Mouse (Mus musculus): ENCODE measurements around the gene Ap1m2. TPM values are rescaled to one million over a fixed set of nuclear protein-coding genes. Genes with fewer than 3 reads are reported as not detected.

Ap1m2 gene
- polyA plus RNA-seq, 1 experiment from 2014 or later = 2.1 TPM

GRCm38 (mm10) chr9:21251116-21251735 is 60.9 kb downstream of the Ap1m2 start:
- Histone ChIP-seq H3K4me1 (peaks cover 17% of the 10 kb centered on the region), H3K4me3 (no peak overlapping the region), H3K27ac (replicated peaks) (no peak overlapping the region), H3K36me3 (no peaks in the 10 kb centered on the region), H3K9me3 (no peaks in the 10 kb centered on the region), H3K4me2 (no peak overlapping the region), H3K9ac (no peak overlapping the region), H3K27me3 (replicated peaks) (peaks cover 72% of the 10 kb centered on the region)
- 57% methylated on average over 13 of the region's 13 CpGs for WGBS
- no peak for ATAC-seq (ENCODE audit: extremely low read depth, insufficient number of reproducible peaks, low FRiP score, low TSS enrichment)

- no peak for ATAC-seq (ENCODE audit: extremely low read depth, insufficient number of reproducible peaks, low FRiP score, low TSS enrichment)
- H3K9me3 ChIP-seq = no peaks in the 10 kb centered on the region
- no peak overlapping the region for H3K4me3 ChIP-seq
- no peak overlapping the region for H3K4me2 ChIP-seq
- no peak overlapping the region for H3K27ac ChIP-seq (replicated peaks)
- H3K4me1 ChIP-seq = peaks cover 17% of the 10 kb centered on the region
- peaks cover 79% of the 10 kb centered on the region for H3K27me3 ChIP-seq (replicated peaks)
- WGBS = 22% methylated on average over 2 of the region's 2 CpGs
- H3K36me3 ChIP-seq = no peaks in the 10 kb centered on the region
- no peak overlapping the region for H3K9ac ChIP-seq
These were observed 61.6 kb downstream of the Ap1m2 start for GRCm38 (mm10) chr9:21250509-21250908.

- no peak for ATAC-seq (ENCODE audit: extremely low read depth, insufficient number of reproducible peaks, low FRiP score, low TSS enrichment)
- no peaks in the 10 kb centered on the region for H3K9me3 ChIP-seq
- H3K9ac ChIP-seq = no peak overlapping the region
- H3K36me3 ChIP-seq = no peaks in the 10 kb centered on the region
- H3K27ac ChIP-seq (replicated peaks) = no peak overlapping the region
- no peak overlapping the region for H3K4me3 ChIP-seq
- H3K27me3 ChIP-seq (replicated peaks) = peaks cover 85% of the 10 kb centered on the region
- no peak overlapping the region for H3K4me2 ChIP-seq
- 19% methylated on average over 17 of the region's 17 CpGs for whole genome bisulfite sequencing
- H3K4me1 ChIP-seq = peaks cover 24% of the 10 kb centered on the region
These were observed 62.3 kb downstream of the Ap1m2 start for GRCm38 (mm10) chr9:21249629-21250508.

- Histone ChIP-seq H3K27ac (replicated peaks) (no peak within 1 kb of the TSS), H3K9me3 (no peaks in the 10 kb centered on the region), H3K36me3 (no peaks in the 10 kb centered on the region), H3K4me2 (peak within 1 kb of the TSS; percentile 69), H3K27me3 (replicated peaks) (peaks cover 99% of the 10 kb centered on the region), H3K4me3 (peak within 1 kb of the TSS; percentile 48), H3K4me1 (peaks cover 35% of the 10 kb centered on the region), H3K9ac (peak within 1 kb of the TSS; percentile 74)
- no peak for ATAC-seq (ENCODE audit: extremely low read depth, insufficient number of reproducible peaks, low FRiP score, low TSS enrichment)
- 2% methylated on average over 29 of the region's 30 CpGs for WGBS
These were observed 63.8 kb downstream of the Ap1m2 start, which contains the start of gene S1pr5 for GRCm38 (mm10) chr9:21248326-21248725. Gene S1pr5, minus strand, starts transcription at chr9:21248443.

- H3K9me3 ChIP-seq = peaks cover 5% of the 10 kb centered on the region; the same call in 1 of the 2 replicates
- H3K4me3 ChIP-seq = no peak overlapping the region
- no peaks in the 10 kb centered on the region for H3K36me3 ChIP-seq
- 88% methylated on average over 1 of the region's 1 CpGs for WGBS
- peaks cover 35% of the 10 kb centered on the region for H3K4me1 ChIP-seq
- no peak overlapping the region for H3K9ac ChIP-seq
- peaks cover 97% of the 10 kb centered on the region for H3K27me3 ChIP-seq (replicated peaks)
- no peak for ATAC-seq (ENCODE audit: extremely low read depth, insufficient number of reproducible peaks, low FRiP score, low TSS enrichment)
- no peak overlapping the region for H3K27ac ChIP-seq (replicated peaks)
- no peak overlapping the region for H3K4me2 ChIP-seq
These were observed 65.8 kb downstream of the Ap1m2 start for GRCm38 (mm10) chr9:21246342-21246741.

GRCm38 (mm10) chr9:21245113-21245487 is 67.0 kb downstream of the Ap1m2 start:
- Histone ChIP-seq H3K27me3 (replicated peaks) (peaks cover 84% of the 10 kb centered on the region), H3K27ac (replicated peaks) (no peak overlapping the region), H3K36me3 (no peaks in the 10 kb centered on the region), H3K4me1 (peaks cover 32% of the 10 kb centered on the region), H3K4me3 (peak overlapping the region; percentile 57), H3K9ac (peak overlapping the region; percentile 73), H3K9me3 (peaks cover 5% of the 10 kb centered on the region; the same call in 1 of the 2 replicates), H3K4me2 (peak overlapping the region; percentile 82)
- ATAC-seq (ENCODE audit: extremely low read depth, insufficient number of reproducible peaks, low FRiP score, low TSS enrichment) = no peak
- WGBS = 1% methylated on average over 16 of the region's 16 CpGs

- peak; percentile 42; the same call in 1 of the 2 replicates for ATAC-seq (ENCODE audit: extremely low read depth, insufficient number of reproducible peaks, low FRiP score, low TSS enrichment)
- H3K4me3 ChIP-seq = peak overlapping the region; percentile 57
- under 1% methylated on average over 72 of the region's 72 CpGs for WGBS
These were observed 67.6 kb downstream of the Ap1m2 start for GRCm38 (mm10) chr9:21244428-21245112.

More at GRCm38 (mm10) chr9:21244428-21245112, 67.6 kb downstream of the Ap1m2 start:
- Histone ChIP-seq H3K4me2 (peak overlapping the region; percentile 82), H3K9me3 (peaks cover 5% of the 10 kb centered on the region; the same call in 1 of the 2 replicates), H3K27me3 (replicated peaks) (peaks cover 79% of the 10 kb centered on the region), H3K27ac (replicated peaks) (no peak overlapping the region), H3K4me1 (peaks cover 29% of the 10 kb centered on the region), H3K9ac (peak overlapping the region; percentile 73), H3K36me3 (no peaks in the 10 kb centered on the region)

Other genes with a start within 250 kb of the Ap1m2 start
- 0.51 and 0.87 TPM in 2 replicates for gene Zglp1, start 245.2 kb downstream of the Ap1m2 start, polyA plus RNA-seq (2015; fragmentation: Nextera tagmentation; extraction: Ambion mirVana)
- 0.36 and 0.55 TPM in 2 replicates for gene Gm49373, start 239.2 kb downstream of the Ap1m2 start, polyA plus RNA-seq (2015; fragmentation: Nextera tagmentation; extraction: Ambion mirVana)
- 51.1 and 53.4 TPM in 2 replicates for gene Fdx1l, start 238.7 kb downstream of the Ap1m2 start, polyA plus RNA-seq (2015; fragmentation: Nextera tagmentation; extraction: Ambion mirVana)
- gene Gm38431, start 220.3 kb downstream of the Ap1m2 start, polyA plus RNA-seq (2015; fragmentation: Nextera tagmentation; extraction: Ambion mirVana) = 1.6 and 1.7 TPM in 2 replicates
- 45.2 and 47.3 TPM in 2 replicates for gene Raver1, start 220.3 kb downstream of the Ap1m2 start, polyA plus RNA-seq (2015; fragmentation: Nextera tagmentation; extraction: Ambion mirVana)
- 13.7 and 14.0 TPM in 2 replicates for gene Tyk2, start 181.1 kb downstream of the Ap1m2 start, polyA plus RNA-seq (2015; fragmentation: Nextera tagmentation; extraction: Ambion mirVana)
- 222 and 230 TPM in 2 replicates for gene Cdc37, start 162.4 kb downstream of the Ap1m2 start, polyA plus RNA-seq (2015; fragmentation: Nextera tagmentation; extraction: Ambion mirVana)
- 9.5 and 11.3 TPM in 2 replicates for gene Pde4a, start 146.6 kb downstream of the Ap1m2 start, polyA plus RNA-seq (2015; fragmentation: Nextera tagmentation; extraction: Ambion mirVana)
- gene Keap1, start 73.0 kb downstream of the Ap1m2 start, polyA plus RNA-seq (2015; fragmentation: Nextera tagmentation; extraction: Ambion mirVana) = 51.1 and 52.7 TPM in 2 replicates
- gene S1pr5, start 63.9 kb downstream of the Ap1m2 start, polyA plus RNA-seq (2015; fragmentation: Nextera tagmentation; extraction: Ambion mirVana) = 0.07 and 0.11 TPM in 2 replicates
- gene Atg4d, start 47.0 kb downstream of the Ap1m2 start, polyA plus RNA-seq (2015; fragmentation: Nextera tagmentation; extraction: Ambion mirVana) = 41.6 and 51.4 TPM in 2 replicates
- 12.7 and 13.2 TPM in 2 replicates for gene Kri1, start 24.4 kb downstream of the Ap1m2 start, polyA plus RNA-seq (2015; fragmentation: Nextera tagmentation; extraction: Ambion mirVana)
- 80.4 and 101 TPM in 2 replicates for gene Cdkn2d, start 20.9 kb downstream of the Ap1m2 start, polyA plus RNA-seq (2015; fragmentation: Nextera tagmentation; extraction: Ambion mirVana)
- gene Slc44a2, start 8.4 kb upstream of the Ap1m2 start, polyA plus RNA-seq (2015; fragmentation: Nextera tagmentation; extraction: Ambion mirVana) = 56.9 and 60.3 TPM in 2 replicates
- gene Ilf3, start 55.5 kb upstream of the Ap1m2 start, polyA plus RNA-seq (2015; fragmentation: Nextera tagmentation; extraction: Ambion mirVana) = 115 and 120 TPM in 2 replicates
- gene Qtrt1, start 99.5 kb upstream of the Ap1m2 start, polyA plus RNA-seq (2015; fragmentation: Nextera tagmentation; extraction: Ambion mirVana) = 27.6 and 28.6 TPM in 2 replicates
- 66.8 and 67.6 TPM in 2 replicates for gene Dnm2, start 112.6 kb upstream of the Ap1m2 start, polyA plus RNA-seq (2015; fragmentation: Nextera tagmentation; extraction: Ambion mirVana)
- 88.9 and 103 TPM in 2 replicates for gene Tmed1, start 197.9 kb upstream of the Ap1m2 start, polyA plus RNA-seq (2015; fragmentation: Nextera tagmentation; extraction: Ambion mirVana)
- 2.1 and 2.6 TPM in 2 replicates for gene AB124611, start 213.8 kb upstream of the Ap1m2 start, polyA plus RNA-seq (2015; fragmentation: Nextera tagmentation; extraction: Ambion mirVana)
- gene Carm1, start 234.6 kb upstream of the Ap1m2 start, polyA plus RNA-seq (2015; fragmentation: Nextera tagmentation; extraction: Ambion mirVana) = 25.9 and 27.9 TPM in 2 replicates